Mouse (Mus musculus): ENCODE data around the gene Pcsk2.

DNA sequence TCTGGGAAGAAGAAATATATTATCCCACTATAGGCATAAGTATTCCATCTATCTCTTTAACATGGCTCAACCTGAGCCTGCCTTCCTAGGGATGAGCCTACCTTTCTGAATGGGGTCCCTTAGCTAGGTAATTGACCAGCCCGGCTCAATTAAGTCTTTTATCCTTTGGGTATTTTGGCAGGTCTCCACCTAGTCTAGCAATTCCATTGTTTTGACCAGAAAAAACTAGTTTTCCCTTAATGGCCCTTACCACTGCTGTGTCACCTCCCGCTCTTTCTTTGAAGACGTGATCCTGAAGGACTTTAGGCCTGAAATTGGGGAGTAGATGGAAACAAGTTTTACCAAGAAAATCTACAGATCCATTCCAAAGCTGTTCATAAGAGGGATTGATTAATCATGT lies 57.1 kb downstream of the Pcsk2 start:
- TF ChIP-seq POLR2A (IDR thresholded peaks at IDR 0.05; ENCODE audit: low read depth, low read length) (no peak), CTCF (IDR thresholded peaks at IDR 0.05; ENCODE audit: extremely low read depth, insufficient read depth, insufficient read length, insufficient replicate concordance) (no peak)
